Mouse (Mus musculus) R1 (cell line): ENCODE measurements around the gene Pdzd4.
A peak's percentile ranks its signal among the peaks of the same experiment; 100 is the strongest.

Experiments used
- DNase-seq: peaks from one replicate; pipeline ENCODE4 v3.0.0-alpha.2; 2018; ENCODE audit warnings: low read depth, low spot score

The Pdzd4 gene

GRCm38 (mm10) chrX:73824185-73825151 is at the start of gene Pdzd4:
TSS of gene Pdzd4 (minus strand) at chrX:73824969.
- DNase-seq: peak; percentile 64

GRCm38 (mm10) chrX:73871956-73872355 is 47.2 kb upstream of the Pdzd4 start:
- no peak for DNase-seq

DNA sequence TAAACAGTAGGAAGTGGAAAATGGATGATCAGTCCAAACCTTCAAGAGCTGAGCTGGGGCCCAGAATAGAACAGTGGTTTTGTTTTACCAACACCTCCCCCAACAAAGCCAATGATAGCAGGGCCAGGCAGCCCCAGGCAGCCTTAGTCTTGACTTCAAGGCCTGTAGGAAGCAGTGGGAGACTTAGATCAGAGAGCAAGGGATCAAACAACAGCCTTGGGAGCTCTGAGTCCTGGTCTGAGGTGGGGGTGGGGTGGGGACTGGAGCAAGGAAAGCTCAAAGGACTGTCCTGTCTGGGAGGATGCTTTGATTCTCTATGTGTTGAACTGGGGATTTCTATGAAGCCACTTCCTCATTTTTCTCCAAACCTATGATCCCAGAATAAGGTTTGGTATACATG is 46.7 kb upstream of the Pdzd4 start:
- no peak for DNase-seq

DNA sequence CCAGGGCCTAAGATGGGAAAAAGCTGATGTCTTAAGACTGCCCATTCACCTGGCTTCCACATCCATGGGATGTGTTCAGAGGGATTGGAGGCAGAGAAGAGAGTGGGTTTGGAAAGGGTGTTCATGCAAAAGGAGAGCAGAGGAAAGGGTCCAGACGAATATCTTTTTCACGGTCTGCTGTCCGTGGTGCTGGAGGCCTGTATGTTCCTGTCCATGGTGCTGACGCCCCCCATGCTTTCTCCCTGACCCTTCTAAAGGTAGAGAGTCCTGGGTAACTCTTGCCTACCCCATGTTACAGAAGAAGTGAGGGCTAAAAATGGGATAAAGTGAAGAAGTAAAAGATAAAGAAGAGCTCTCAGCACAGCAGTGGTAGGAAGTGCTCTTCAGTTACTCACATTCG is 44.6 kb upstream of the Pdzd4 start:
- peak; percentile 36 for DNase-seq

DNA sequence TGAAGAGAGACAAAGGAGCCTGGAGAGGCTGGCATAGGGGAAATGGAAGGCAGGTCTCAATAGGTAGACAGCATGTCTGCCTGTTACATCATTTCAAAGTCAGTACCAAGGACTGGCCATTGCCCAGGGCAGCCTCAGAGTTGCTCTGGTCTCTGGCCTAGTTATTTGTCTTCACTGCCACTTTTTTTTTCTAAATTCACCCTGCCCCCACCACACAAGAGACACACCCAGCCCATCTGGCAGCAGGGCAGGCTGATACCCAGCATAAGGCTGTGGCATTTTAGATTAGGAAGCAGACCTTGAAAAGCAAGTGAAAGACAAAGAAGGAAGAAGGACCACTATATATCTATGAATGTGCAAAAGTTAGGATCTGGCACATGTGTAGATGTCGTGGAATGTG is 43.1 kb upstream of the Pdzd4 start:
- no peak for DNase-seq

DNA sequence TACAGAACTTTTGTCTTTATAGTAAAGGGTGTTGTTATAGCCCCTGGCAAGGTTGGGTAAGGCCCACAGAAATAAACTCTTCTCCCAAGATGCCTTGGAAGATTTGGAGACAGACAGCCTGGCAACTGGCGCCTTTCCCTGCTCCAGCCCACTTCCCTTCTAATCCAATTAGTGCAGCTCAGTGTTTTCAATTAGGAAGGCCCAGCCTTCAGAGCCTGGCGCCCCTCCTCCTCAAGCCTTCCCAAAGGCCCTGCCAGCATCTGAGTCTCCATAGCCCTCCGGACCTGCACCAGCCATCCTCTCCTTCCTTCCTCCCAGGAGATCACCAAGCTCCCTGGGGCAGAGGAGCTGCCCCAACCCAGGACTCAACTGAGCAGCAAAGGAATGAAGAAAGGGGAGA is 42.5 kb upstream of the Pdzd4 start:
- DNase-seq: no peak

DNA sequence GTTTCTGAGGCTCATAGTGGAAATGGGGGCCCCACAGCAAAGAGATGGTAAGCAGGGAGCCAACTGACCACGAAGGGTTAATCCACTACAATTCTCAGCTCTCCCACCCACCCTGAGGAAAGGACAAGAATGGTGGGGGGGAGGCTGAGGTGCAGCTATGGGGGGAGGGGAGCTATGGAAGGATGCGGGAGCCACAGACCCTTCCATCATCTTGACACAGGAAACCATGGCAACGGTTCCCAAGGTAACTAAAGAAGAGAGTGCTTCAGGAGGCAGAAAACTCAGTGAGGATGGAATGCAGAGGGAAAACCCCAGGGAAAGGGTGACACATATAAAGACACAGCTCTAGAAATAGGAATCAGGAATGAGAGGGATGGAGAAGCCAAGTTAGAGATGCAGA is 39.9 kb upstream of the Pdzd4 start:
- DNase-seq: peak; percentile 51

DNA sequence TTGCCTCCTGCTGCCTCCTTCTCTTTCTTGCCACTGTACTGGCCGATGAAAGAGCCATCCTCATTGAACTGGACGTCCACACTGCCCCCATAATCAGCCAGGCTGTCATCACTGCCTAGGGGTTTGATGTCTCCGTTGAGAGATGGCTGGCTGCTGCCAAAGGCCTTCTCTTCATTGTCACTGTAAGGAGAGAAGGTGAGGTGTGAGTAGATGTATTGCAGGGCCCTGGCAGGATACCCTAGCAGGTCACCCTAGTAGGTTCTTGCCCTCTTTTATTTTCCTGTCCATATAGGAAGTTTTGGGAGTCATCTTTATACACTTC is 30.3 kb upstream of the Pdzd4 start:
- DNase-seq: no peak

GRCm38 (mm10) chrX:73854326-73855086 is 29.7 kb upstream of the Pdzd4 start:
- no peak for DNase-seq

- no peak for DNase-seq
Measured at GRCm38 (mm10) chrX:73836691-73837090, 11.9 kb upstream of the Pdzd4 start.

DNA sequence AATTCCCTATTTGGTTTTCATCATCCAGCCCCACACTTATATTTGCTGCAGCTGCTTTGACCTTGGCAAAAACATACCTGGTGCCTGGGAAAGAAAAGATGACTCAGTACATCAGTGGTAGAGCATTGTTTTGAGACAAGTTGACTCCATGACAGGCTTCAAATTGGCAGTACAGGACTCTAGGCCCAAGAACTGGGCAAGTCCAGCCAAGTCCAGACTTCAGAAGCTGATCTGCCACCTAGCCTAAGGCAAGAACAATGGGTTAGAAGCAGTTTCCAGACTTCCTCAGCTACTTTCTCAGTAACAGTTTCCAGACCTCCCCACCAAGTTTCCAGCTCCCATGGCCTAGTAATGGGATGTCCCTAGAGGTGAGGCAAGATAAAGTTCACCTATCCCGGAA is 11.0 kb upstream of the Pdzd4 start:
- DNase-seq: no peak

- DNase-seq: peak; percentile 68
Measured at GRCm38 (mm10) chrX:73823747-73824146, 1.0 kb downstream of the Pdzd4 start.

GRCm38 (mm10) chrX:73816596-73817314 is 8.0 kb downstream of the Pdzd4 start:
- peak; percentile 61 for DNase-seq

GRCm38 (mm10) chrX:73815072-73815471 is 9.7 kb downstream of the Pdzd4 start:
- DNase-seq: peak; percentile 48

DNA sequence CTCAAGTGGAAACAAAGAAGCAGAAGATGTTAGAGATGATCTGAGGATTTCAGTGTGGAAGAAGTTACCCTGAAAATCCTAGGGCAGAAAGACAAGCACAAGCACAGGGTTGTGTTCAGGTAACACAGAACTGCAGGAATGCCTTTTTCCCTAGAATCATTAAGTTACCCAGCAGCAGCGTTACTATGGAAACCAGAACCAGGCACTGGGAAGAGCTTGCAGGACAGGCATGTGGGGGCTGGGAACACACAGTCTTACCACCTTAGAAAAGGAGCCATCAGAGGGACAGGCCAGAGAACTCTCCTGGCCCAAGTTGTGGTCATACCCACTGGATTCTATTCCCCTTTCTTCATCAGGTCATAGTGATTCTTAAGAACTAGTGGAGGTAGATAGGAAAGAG is 19.0 kb downstream of the Pdzd4 start:
- peak; percentile 45 for DNase-seq

DNA sequence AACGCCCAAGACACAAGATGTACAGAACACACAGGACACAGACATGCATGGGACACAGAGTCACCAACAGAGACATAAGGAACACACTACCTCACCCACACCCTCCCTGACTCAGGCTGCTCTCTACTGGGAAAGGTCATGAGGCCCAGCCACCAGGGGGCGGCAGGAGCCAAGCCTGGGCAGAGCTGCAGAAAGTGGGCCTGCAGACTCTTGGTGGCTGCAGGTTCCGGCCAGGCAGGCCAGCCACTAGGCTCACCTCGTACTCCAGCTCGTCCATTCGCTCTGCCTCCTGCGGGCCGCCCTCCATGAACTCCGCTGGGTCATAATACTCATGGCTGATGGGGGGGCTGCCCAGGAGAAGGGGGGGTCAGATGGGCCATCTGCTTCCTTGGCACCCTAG is 26.3 kb downstream of the Pdzd4 start:
- peak; percentile 74 for DNase-seq

- DNase-seq: peak; percentile 59
Measured at GRCm38 (mm10) chrX:73797511-73797910, 27.3 kb downstream of the Pdzd4 start.

DNA sequence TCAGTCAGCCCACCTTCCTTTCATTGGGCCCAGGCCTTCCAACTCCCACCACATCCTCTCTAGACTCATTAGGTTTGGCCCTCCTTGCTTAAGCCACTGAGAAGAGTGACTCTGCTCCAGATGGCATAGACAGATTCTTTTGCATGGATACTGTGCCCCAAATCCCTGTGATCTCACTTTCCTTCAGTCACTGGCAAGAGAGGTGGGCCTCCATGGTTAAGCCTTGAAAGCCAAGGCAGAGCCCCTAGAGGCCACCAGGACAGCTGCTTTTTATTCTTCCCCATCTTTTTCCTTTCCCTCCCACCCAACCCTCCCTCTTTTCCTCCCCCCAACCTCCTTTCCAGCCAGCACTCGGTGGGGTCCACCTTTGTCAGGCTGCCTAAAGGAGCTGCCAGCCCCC is 31.3 kb downstream of the Pdzd4 start:
- DNase-seq: no peak

DNA sequence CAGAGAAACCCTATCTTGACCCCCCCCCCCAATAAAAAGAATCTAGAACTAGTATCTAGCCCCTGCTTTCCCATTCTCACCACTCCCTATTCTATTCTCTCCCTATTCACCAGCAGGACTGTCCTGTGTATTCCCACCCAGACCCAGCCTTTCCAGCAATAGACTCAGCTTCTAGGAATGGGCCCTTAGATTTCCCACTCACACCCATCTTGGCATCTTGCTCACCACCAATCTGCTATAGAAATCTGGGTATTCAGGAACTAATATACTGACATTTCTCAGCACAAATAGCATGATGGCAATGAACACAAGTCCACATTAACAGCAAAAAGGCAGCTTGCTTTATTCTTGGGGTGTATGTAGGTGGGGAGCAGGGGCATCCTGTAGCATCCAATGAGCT is 31.7 kb downstream of the Pdzd4 start:
- no peak for DNase-seq

DNA sequence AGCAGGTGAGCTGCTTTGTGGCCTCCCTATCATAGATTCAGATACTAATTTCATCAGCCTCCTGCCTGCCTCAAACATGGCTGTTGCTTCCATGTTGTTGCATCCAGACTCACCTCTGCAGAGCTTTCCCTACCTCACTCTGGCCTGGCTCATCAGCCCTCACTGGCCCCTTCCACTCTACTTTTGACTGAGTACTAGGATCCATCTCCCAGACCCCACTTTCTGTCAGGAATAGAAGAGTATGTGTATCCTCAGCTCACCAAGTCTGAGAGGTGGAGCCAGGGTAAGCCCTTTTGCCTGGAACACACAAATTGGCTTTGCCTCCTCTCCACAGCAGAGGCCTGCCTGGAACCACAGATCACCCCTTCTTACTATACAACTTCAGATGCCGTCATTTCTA is 36.3 kb downstream of the Pdzd4 start:
- no peak for DNase-seq

GRCm38 (mm10) chrX:73787225-73787558 is 37.6 kb downstream of the Pdzd4 start:
- DNase-seq: no peak
